Mouse (Mus musculus): ENCODE measurements around the gene Nod1. TPM values are rescaled to one million over a fixed set of nuclear protein-coding genes. Genes with fewer than 3 reads are reported as not detected.
A peak's percentile ranks its signal among the peaks of the same experiment; 100 is the strongest.

Gene Nod1
- polyA plus RNA-seq, 1 experiment from 2014 or later, result 2.2 TPM

DNA sequence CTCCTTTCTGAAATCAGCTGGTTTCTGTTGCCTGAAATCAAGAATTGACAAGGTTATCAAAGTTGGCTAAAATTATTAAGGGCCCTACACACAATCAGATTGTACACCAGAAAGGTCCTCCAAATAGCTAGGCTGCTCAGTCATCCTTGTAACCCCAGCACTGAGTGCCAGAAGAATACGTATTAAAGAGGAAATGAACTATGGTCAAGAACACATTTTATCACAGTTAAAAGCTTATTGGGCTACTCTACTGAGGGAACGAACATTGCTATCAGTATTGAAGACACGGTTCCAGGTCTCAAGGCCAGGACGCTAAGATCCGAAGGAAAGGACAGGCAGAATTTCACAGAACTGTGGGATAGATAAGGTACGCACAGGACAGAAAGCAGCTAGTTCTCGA, 19.7 kb upstream of the Nod1 start:
- no peaks in the 10 kb centered on the region for H3K27me3 ChIP-seq (ENCODE audit: control insufficient read depth, insufficient read depth, low read length)
- H3K9ac ChIP-seq (replicated peaks; ENCODE audit: low read length), result peak overlapping the region; percentile 59
- peak overlapping the region; percentile 76 for H3K4me2 ChIP-seq (ENCODE audit: low read length)
- 5% methylated on average over 7 of the region's 7 CpGs for WGBS
- H3K9me3 ChIP-seq (ENCODE audit: control insufficient read depth, low read length), result no peaks in the 10 kb centered on the region
- H3K4me1 ChIP-seq (ENCODE audit: control insufficient read depth, insufficient read depth, low read length), result no peaks in the 10 kb centered on the region
- no peak for ATAC-seq (ENCODE audit: low FRiP score, low TSS enrichment)
- DNase-seq, result no peak
- H3K4me3 ChIP-seq (replicated peaks; ENCODE audit: low read depth, low read length), result peak overlapping the region; percentile 54
- H3K36me3 ChIP-seq (ENCODE audit: control insufficient read depth, insufficient read depth, low read length), result no peaks in the 10 kb centered on the region
- peak overlapping the region; percentile 60; the same call in 1 of the 2 replicates for H3K27ac ChIP-seq (replicated peaks; ENCODE audit: low read depth, low read length)

DNA sequence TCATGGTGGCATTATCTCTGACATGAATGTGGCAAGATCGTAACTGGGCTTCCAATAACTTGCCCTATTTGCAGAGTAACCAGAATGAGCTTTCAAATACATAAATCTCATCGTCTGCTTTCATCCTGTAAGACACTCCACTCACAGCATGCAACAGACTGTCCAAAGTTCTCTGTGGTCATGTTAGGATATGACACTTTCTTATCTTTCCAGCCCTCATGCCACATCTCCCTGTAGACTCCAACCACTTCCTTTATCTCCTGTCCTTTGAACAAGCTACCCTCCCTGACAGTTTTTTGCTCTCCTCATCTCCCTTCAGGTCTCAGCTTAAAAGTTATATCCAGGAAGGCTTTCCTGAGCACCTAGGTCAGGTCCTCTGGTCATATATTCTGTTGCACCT, 18.8 kb upstream of the Nod1 start:
- no peak overlapping the region for H3K27ac ChIP-seq (replicated peaks; ENCODE audit: low read depth, low read length)
- H3K27me3 ChIP-seq (ENCODE audit: control insufficient read depth, insufficient read depth, low read length), result no peaks in the 10 kb centered on the region
- 91% methylated on average over 2 of the region's 2 CpGs for WGBS
- H3K36me3 ChIP-seq (ENCODE audit: control insufficient read depth, insufficient read depth, low read length), result no peaks in the 10 kb centered on the region
- H3K9ac ChIP-seq (replicated peaks; ENCODE audit: low read length), result no peak overlapping the region
- no peak for ATAC-seq (ENCODE audit: low FRiP score, low TSS enrichment)
- no peak for DNase-seq
- H3K4me2 ChIP-seq (ENCODE audit: low read length), result no peak overlapping the region
- H3K4me1 ChIP-seq (ENCODE audit: control insufficient read depth, insufficient read depth, low read length), result no peaks in the 10 kb centered on the region
- no peak overlapping the region for H3K4me3 ChIP-seq (replicated peaks; ENCODE audit: low read depth, low read length)
- H3K9me3 ChIP-seq (ENCODE audit: control insufficient read depth, low read length), result no peaks in the 10 kb centered on the region

DNA sequence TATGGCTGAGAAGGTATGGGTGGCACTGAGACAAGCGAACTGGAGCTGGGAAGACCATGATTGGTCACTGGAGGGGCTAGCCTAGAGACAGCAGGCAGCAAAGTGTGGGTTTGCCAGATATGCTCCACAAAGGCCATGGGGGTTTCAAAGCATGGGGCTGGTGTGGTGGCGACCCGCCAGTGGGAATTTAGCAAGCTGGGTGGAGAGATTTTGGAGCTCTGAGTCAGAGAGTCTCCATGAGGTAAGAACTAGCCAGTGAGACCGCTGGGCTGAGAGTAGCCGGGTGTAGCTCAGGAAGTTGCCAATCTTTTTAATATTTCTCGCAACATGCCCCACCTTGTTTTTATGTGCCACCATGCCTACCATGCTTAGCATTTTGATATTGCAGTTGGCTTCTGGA, 15.7 kb upstream of the Nod1 start:
- no peaks in the 10 kb centered on the region for H3K9me3 ChIP-seq (ENCODE audit: control insufficient read depth, low read length)
- no peaks in the 10 kb centered on the region for H3K27me3 ChIP-seq (ENCODE audit: control insufficient read depth, insufficient read depth, low read length)
- H3K27ac ChIP-seq (replicated peaks; ENCODE audit: low read depth, low read length), result no peak overlapping the region
- WGBS, result 97% methylated on average over 6 of the region's 6 CpGs
- no peak overlapping the region for H3K4me3 ChIP-seq (replicated peaks; ENCODE audit: low read depth, low read length)
- H3K4me2 ChIP-seq (ENCODE audit: low read length), result no peak overlapping the region
- ATAC-seq (ENCODE audit: low FRiP score, low TSS enrichment), result no peak
- no peaks in the 10 kb centered on the region for H3K36me3 ChIP-seq (ENCODE audit: control insufficient read depth, insufficient read depth, low read length)
- H3K4me1 ChIP-seq (ENCODE audit: control insufficient read depth, insufficient read depth, low read length), result no peaks in the 10 kb centered on the region
- H3K9ac ChIP-seq (replicated peaks; ENCODE audit: low read length), result no peak overlapping the region
- DNase-seq, result no peak

- no peak overlapping the region for H3K4me3 ChIP-seq (replicated peaks; ENCODE audit: low read depth, low read length)
- no peak for DNase-seq
- H3K4me1 ChIP-seq (ENCODE audit: control insufficient read depth, insufficient read depth, low read length), result no peaks in the 10 kb centered on the region
- 93% methylated on average over 8 of the region's 8 CpGs for WGBS
- no peaks in the 10 kb centered on the region for H3K27me3 ChIP-seq (ENCODE audit: control insufficient read depth, insufficient read depth, low read length)
- no peak overlapping the region for H3K4me2 ChIP-seq (ENCODE audit: low read length)
- no peaks in the 10 kb centered on the region for H3K9me3 ChIP-seq (ENCODE audit: control insufficient read depth, low read length)
- ATAC-seq (ENCODE audit: low FRiP score, low TSS enrichment), result no peak
- no peak overlapping the region for H3K27ac ChIP-seq (replicated peaks; ENCODE audit: low read depth, low read length)
- no peaks in the 10 kb centered on the region for H3K36me3 ChIP-seq (ENCODE audit: control insufficient read depth, insufficient read depth, low read length)
- no peak overlapping the region for H3K9ac ChIP-seq (replicated peaks; ENCODE audit: low read length)
These were observed 11.7 kb upstream of the Nod1 start for GRCm38 (mm10) chr6:54984096-54984495.

DNA sequence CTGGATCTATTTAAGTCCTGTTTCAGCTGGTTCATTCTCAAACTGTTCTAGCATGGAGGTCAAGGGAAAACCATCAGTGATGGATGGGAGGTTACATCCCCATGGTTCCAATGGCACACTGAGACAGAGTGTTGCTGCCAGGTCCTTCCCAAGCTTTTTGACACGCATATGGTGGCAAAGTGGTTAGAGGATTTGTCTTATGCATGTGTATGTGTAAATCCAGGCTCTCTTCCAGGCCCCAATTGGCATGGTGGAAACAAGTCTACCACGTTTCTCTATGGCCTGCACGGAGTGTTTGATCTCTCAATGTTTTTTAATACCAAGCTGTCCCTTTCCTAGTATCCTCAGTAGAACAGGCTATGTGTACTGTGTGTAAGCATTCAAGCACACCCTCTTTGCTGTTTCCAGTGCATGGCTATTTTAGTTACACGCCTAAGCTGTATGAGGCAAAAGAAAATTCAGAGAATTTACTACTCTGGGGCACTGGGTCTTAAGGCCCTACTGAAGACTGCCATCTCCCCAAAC, 11.2 kb upstream of the Nod1 start:
- Histone ChIP-seq H3K4me3 (replicated peaks; ENCODE audit: low read depth, low read length) (no peak overlapping the region), H3K36me3 (ENCODE audit: control insufficient read depth, insufficient read depth, low read length) (no peaks in the 10 kb centered on the region), H3K4me1 (ENCODE audit: control insufficient read depth, insufficient read depth, low read length) (no peaks in the 10 kb centered on the region), H3K9ac (replicated peaks; ENCODE audit: low read length) (no peak overlapping the region), H3K4me2 (ENCODE audit: low read length) (no peak overlapping the region), H3K27me3 (ENCODE audit: control insufficient read depth, insufficient read depth, low read length) (no peaks in the 10 kb centered on the region), H3K9me3 (ENCODE audit: control insufficient read depth, low read length) (no peaks in the 10 kb centered on the region), H3K27ac (replicated peaks; ENCODE audit: low read depth, low read length) (no peak overlapping the region)
- WGBS, result 94% methylated on average over 4 of the region's 4 CpGs
- ATAC-seq (ENCODE audit: low FRiP score, low TSS enrichment) (no peak), DNase-seq (no peak)

- WGBS, result 97% methylated on average over 6 of the region's 6 CpGs
- ATAC-seq (ENCODE audit: low FRiP score, low TSS enrichment), result no peak
These were observed 7.0 kb upstream of the Nod1 start for GRCm38 (mm10) chr6:54979426-54979825.

GRCm38 (mm10) chr6:54975616-54976015, 3.2 kb upstream of the Nod1 start:
- H3K4me3 ChIP-seq (replicated peaks; ENCODE audit: low read depth, low read length), result no peak overlapping the region
- H3K27ac ChIP-seq (replicated peaks; ENCODE audit: low read depth, low read length), result no peak overlapping the region
- no peak overlapping the region for H3K9ac ChIP-seq (replicated peaks; ENCODE audit: low read length)
- H3K4me1 ChIP-seq (ENCODE audit: control insufficient read depth, insufficient read depth, low read length), result no peaks in the 10 kb centered on the region
- 59% methylated on average over 1 of the region's 1 CpGs for WGBS
- H3K4me2 ChIP-seq (ENCODE audit: low read length), result no peak overlapping the region
- DNase-seq (no peak), ATAC-seq (ENCODE audit: low FRiP score, low TSS enrichment) (no peak)
- no peaks in the 10 kb centered on the region; the same call in 1 of the 2 replicates for H3K27me3 ChIP-seq (ENCODE audit: control insufficient read depth, insufficient read depth, low read length)
- H3K9me3 ChIP-seq (ENCODE audit: control insufficient read depth, low read length), result no peaks in the 10 kb centered on the region
- no peaks in the 10 kb centered on the region for H3K36me3 ChIP-seq (ENCODE audit: control insufficient read depth, insufficient read depth, low read length)

More at GRCm38 (mm10) chr6:54979426-54979825, 7.0 kb upstream of the Nod1 start:
- H3K27ac ChIP-seq (replicated peaks; ENCODE audit: low read depth, low read length), result no peak overlapping the region
- H3K4me1 ChIP-seq (ENCODE audit: control insufficient read depth, insufficient read depth, low read length), result no peaks in the 10 kb centered on the region
- H3K4me3 ChIP-seq (replicated peaks; ENCODE audit: low read depth, low read length), result no peak overlapping the region
- H3K36me3 ChIP-seq (ENCODE audit: control insufficient read depth, insufficient read depth, low read length), result no peaks in the 10 kb centered on the region
- no peak overlapping the region for H3K4me2 ChIP-seq (ENCODE audit: low read length)
- H3K27me3 ChIP-seq (ENCODE audit: control insufficient read depth, insufficient read depth, low read length), result no peaks in the 10 kb centered on the region
- H3K9ac ChIP-seq (replicated peaks; ENCODE audit: low read length), result no peak overlapping the region
- no peaks in the 10 kb centered on the region for H3K9me3 ChIP-seq (ENCODE audit: control insufficient read depth, low read length)
- DNase-seq, result no peak

DNA sequence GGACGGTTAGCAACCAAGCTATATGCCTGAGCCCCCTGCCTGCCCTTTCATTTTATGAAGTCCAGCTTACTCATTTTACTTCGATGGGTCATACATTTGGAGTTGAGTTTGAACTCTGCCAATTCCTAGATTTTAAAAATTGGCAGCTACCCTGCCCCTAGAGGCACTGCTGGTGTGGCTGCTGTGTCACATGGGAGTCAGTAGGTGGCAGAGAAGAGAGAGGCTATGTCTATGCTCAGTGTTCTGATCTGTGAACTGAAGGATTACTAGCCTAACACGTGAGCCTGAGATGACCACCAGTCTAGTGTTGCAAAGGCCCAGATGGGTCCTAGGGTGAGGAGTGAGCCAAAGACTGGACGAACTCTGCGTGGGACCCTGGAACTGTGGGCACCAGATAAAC, 2.1 kb upstream of the Nod1 start:
- no peak overlapping the region for H3K27ac ChIP-seq (replicated peaks; ENCODE audit: low read depth, low read length)
- no peak overlapping the region for H3K9ac ChIP-seq (replicated peaks; ENCODE audit: low read length)
- H3K9me3 ChIP-seq (ENCODE audit: control insufficient read depth, low read length), result no peaks in the 10 kb centered on the region
- H3K4me2 ChIP-seq (ENCODE audit: low read length), result no peak overlapping the region
- WGBS, result 67% methylated on average over 5 of the region's 5 CpGs
- no peaks in the 10 kb centered on the region for H3K36me3 ChIP-seq (ENCODE audit: control insufficient read depth, insufficient read depth, low read length)
- H3K4me1 ChIP-seq (ENCODE audit: control insufficient read depth, insufficient read depth, low read length), result no peaks in the 10 kb centered on the region
- no peak overlapping the region for H3K4me3 ChIP-seq (replicated peaks; ENCODE audit: low read depth, low read length)
- no peak for ATAC-seq (ENCODE audit: low FRiP score, low TSS enrichment)
- DNase-seq, result no peak
- no peaks in the 10 kb centered on the region; the same call in 1 of the 2 replicates for H3K27me3 ChIP-seq (ENCODE audit: control insufficient read depth, insufficient read depth, low read length)

DNA sequence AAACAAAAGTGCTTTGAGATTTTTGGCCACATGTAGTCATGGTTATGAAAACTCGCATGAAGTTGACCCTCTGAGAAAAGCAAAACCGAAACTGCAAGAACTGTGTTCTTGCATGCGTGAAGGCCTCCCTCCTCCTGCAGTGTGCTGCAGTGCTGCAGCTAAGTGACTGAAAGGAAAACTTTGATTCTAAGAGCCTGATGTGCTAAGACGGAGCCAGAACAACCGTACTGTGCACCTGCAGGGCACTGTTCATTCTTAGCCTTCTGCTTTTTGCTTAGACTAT, 458 bp upstream of the Nod1 start:
- no peak overlapping the region for H3K27ac ChIP-seq (replicated peaks; ENCODE audit: low read depth, low read length)
- peak; percentile 45 for DNase-seq
- 9% methylated on average over 5 of the region's 5 CpGs for WGBS

More for the DNA sequence above, 458 bp upstream of the Nod1 start:
- Histone ChIP-seq H3K4me2 (ENCODE audit: low read length) (peak overlapping the region; percentile 98), H3K36me3 (ENCODE audit: control insufficient read depth, insufficient read depth, low read length) (no peaks in the 10 kb centered on the region), H3K9ac (replicated peaks; ENCODE audit: low read length) (no peak overlapping the region), H3K27me3 (ENCODE audit: control insufficient read depth, insufficient read depth, low read length) (no peaks in the 10 kb centered on the region; the same call in 1 of the 2 replicates), H3K9me3 (ENCODE audit: control insufficient read depth, low read length) (no peaks in the 10 kb centered on the region), H3K4me1 (ENCODE audit: control insufficient read depth, insufficient read depth, low read length) (no peaks in the 10 kb centered on the region), H3K4me3 (replicated peaks; ENCODE audit: low read depth, low read length) (peak overlapping the region; percentile 55)
- no peak for ATAC-seq (ENCODE audit: low FRiP score, low TSS enrichment)

All from midbrain, embryonic 14.5 days (tissue).